Mouse (Mus musculus): ENCODE results near the gene Ankrd1.

Ankrd1 gene

GRCm38 (mm10) chr19:36109318-36109944 is 10.5 kb downstream of the Ankrd1 start:
- no peak for DNase-seq (ENCODE audit: extremely low spot score)

- DNase-seq (ENCODE audit: extremely low spot score) = no peak
These were observed 16.0 kb downstream of the Ankrd1 start for GRCm38 (mm10) chr19:36103909-36104308.

- no peak for DNase-seq (ENCODE audit: extremely low spot score)
These were observed 21.0 kb downstream of the Ankrd1 start for GRCm38 (mm10) chr19:36098916-36099315.

GRCm38 (mm10) chr19:36098265-36098664 is 21.6 kb downstream of the Ankrd1 start:
- no peak for DNase-seq (ENCODE audit: extremely low spot score)

- no peak for DNase-seq (ENCODE audit: extremely low spot score)
These were observed 22.7 kb downstream of the Ankrd1 start for GRCm38 (mm10) chr19:36097194-36097593.

- peak; percentile 29 for DNase-seq (ENCODE audit: extremely low spot score)
These were observed 29.1 kb downstream of the Ankrd1 start for GRCm38 (mm10) chr19:36090781-36091180.

- DNase-seq (ENCODE audit: extremely low spot score) = peak; percentile 84
These were observed 36.4 kb downstream of the Ankrd1 start, which contains the start of gene Rpp30 for GRCm38 (mm10) chr19:36083262-36084225. Gene Rpp30, plus strand, starts transcription at chr19:36083716.

- DNase-seq (ENCODE audit: extremely low spot score) = peak; percentile 61
These were observed 37.2 kb downstream of the Ankrd1 start for GRCm38 (mm10) chr19:36082606-36083261.

- no peak for DNase-seq (ENCODE audit: extremely low spot score)
These were observed 56.9 kb downstream of the Ankrd1 start for GRCm38 (mm10) chr19:36062801-36063529.

Measured in embryo, embryonic 9.5 days (tissue).